Mouse (Mus musculus) MEL (cell line): Measurements from ENCODE around the gene Mum1. TPM values are rescaled to one million over a fixed set of nuclear protein-coding genes. Genes with fewer than 3 reads are reported as not detected.

ENCODE experiments used
- DNase-seq: peaks from one replicate; pipeline ENCODE4 v3.0.0; 2011; ENCODE audit warnings: low read depth, low spot score
- H3K27ac ChIP-seq: 2 replicates; pipeline ENCODE4 v1.5.1; 2012; ENCODE audit warnings: low read depth, mild to moderate bottlenecking, control low read depth, low read length, moderate library complexity; ENCODE audit not compliant: control insufficient read depth
- H3K27me3 ChIP-seq, 2 experiments: fragments of 150-350 bp in 1 of 2; sonication (generic) in 1 of 2; 2 replicates each; pipeline ENCODE4 v1.6.1; 2012; ENCODE audit warnings: low read length in 2 of 2, mild to moderate bottlenecking in 2 of 2, improper control_type of control experiment in 1 of 2, moderate library complexity in 1 of 2; ENCODE audit not compliant: insufficient read depth in 2 of 2, control insufficient read depth in 1 of 2
- H3K36me3 ChIP-seq, 2 experiments: 2 replicates each; pipeline ENCODE4 v1.6.1; 2012 to 2014; ENCODE audit warnings: low read length in 2 of 2, improper control_type of control experiment in 1 of 2, inconsistent platforms in 1 of 2, mild to moderate bottlenecking in 1 of 2; ENCODE audit not compliant: insufficient read depth in 2 of 2, control insufficient read depth in 1 of 2
- H3K4me1 ChIP-seq, 2 experiments: fragments of 150-350 bp in 1 of 2; sonication (generic) in 1 of 2; 2 replicates each; pipeline ENCODE4 v1.6.1; 2012; ENCODE audit warnings: low read length in 2 of 2, improper control_type of control experiment in 1 of 2, mild to moderate bottlenecking in 1 of 2; ENCODE audit not compliant: insufficient read depth in 2 of 2, control insufficient read depth in 1 of 2
- H3K4me3 ChIP-seq, 2 experiments: fragments of 150-350 bp in 1 of 2; sonication (generic) in 1 of 2; 2 replicates each; pipeline ENCODE4 v1.5.1; 2012; ENCODE audit warnings: low read depth in 2 of 2, low read length in 2 of 2, mild to moderate bottlenecking in 2 of 2, moderate library complexity in 2 of 2, control low read depth in 1 of 2, improper control_type of control experiment in 1 of 2; ENCODE audit not compliant: control insufficient read depth in 1 of 2, insufficient read depth in 1 of 2
- H3K79me2 ChIP-seq: 2 replicates; pipeline ENCODE4 v1.6.1; 2012; ENCODE audit warnings: mild to moderate bottlenecking, low read length, moderate library complexity; ENCODE audit not compliant: control insufficient read depth, poor library complexity, insufficient read depth
- H3K9ac ChIP-seq: 2 replicates; pipeline ENCODE4 v1.6.1; 2012; ENCODE audit warnings: low read depth, mild to moderate bottlenecking, control low read depth, low read length, moderate library complexity; ENCODE audit not compliant: control insufficient read depth, poor library complexity, severe bottlenecking
- H3K9me3 ChIP-seq: fragments of 150-350 bp; sonication (generic); replicated peaks from 2 replicates; pipeline ENCODE4 v1.6.1; 2012; ENCODE audit warnings: mild to moderate bottlenecking, low read length, improper control_type of control experiment, moderate library complexity; ENCODE audit not compliant: insufficient read depth
- CTCF ChIP-seq, 3 experiments: IDR thresholded peaks in 2 of 3; conservative IDR thresholded peaks in 1 of 3; 2 replicates each; pipeline ENCODE4 v1.5.1; 2011 to 2012; ENCODE audit warnings: low read length in 3 of 3, low read depth in 2 of 3, mild to moderate bottlenecking in 2 of 3, improper control_type of control experiment in 1 of 3, inconsistent platforms in 1 of 3, mixed read lengths in 1 of 3, moderate library complexity in 1 of 3; ENCODE audit not compliant: control insufficient read depth in 1 of 3, insufficient read depth in 1 of 3, poor library complexity in 1 of 3, severe bottlenecking in 1 of 3
- E2F4 ChIP-seq: IDR thresholded peaks from 2 replicates; pipeline ENCODE4 v1.6.1; 2011; ENCODE audit warnings: low read depth, low read length, improper control_type of control experiment, borderline replicate concordance
- ELF1 ChIP-seq: IDR thresholded peaks from 2 replicates; pipeline ENCODE4 v1.6.1; 2014; ENCODE audit warnings: low read depth, mild to moderate bottlenecking, inconsistent platforms, low read length, improper control_type of control experiment, moderate library complexity
- EP300 ChIP-seq, 2 experiments: IDR thresholded peaks; 2 replicates each; pipeline ENCODE4 v1.6.1; 2011; ENCODE audit warnings: improper control_type of control experiment in 2 of 2, low read length in 2 of 2, low read depth in 1 of 2, mild to moderate bottlenecking in 1 of 2
- ETS1 ChIP-seq: IDR thresholded peaks from 2 replicates; pipeline ENCODE4 v1.6.1; 2012; ENCODE audit warnings: low read depth, mild to moderate bottlenecking, inconsistent platforms, low read length, improper control_type of control experiment, moderate library complexity
- GABPA ChIP-seq: IDR thresholded peaks from 2 replicates; pipeline ENCODE4 v1.6.1; 2012; ENCODE audit warnings: low read depth, mild to moderate bottlenecking, inconsistent platforms, low read length, improper control_type of control experiment, moderate library complexity
- GATA1 ChIP-seq: IDR thresholded peaks from 2 replicates; pipeline ENCODE4 v1.6.1; 2011; ENCODE audit warnings: low read depth, low read length, improper control_type of control experiment
- MAFK ChIP-seq: IDR thresholded peaks from 2 replicates; pipeline ENCODE4 v1.6.1; 2011; ENCODE audit warnings: low read depth, mild to moderate bottlenecking, low read length, improper control_type of control experiment, borderline replicate concordance
- MAX ChIP-seq: IDR thresholded peaks from 2 replicates; pipeline ENCODE4 v1.6.1; 2011; ENCODE audit warnings: low read length, improper control_type of control experiment
- MYC ChIP-seq: IDR thresholded peaks from 2 replicates; pipeline ENCODE4 v1.6.1; 2011; ENCODE audit warnings: low read depth, mild to moderate bottlenecking, low read length, improper control_type of control experiment, moderate library complexity
- NELFE ChIP-seq: IDR thresholded peaks from 2 replicates; pipeline ENCODE4 v1.6.1; 2011; ENCODE audit warnings: low read depth, low read length, improper control_type of control experiment
- NRF1 ChIP-seq: IDR thresholded peaks from 2 replicates; pipeline ENCODE4 v1.6.1; 2014; ENCODE audit warnings: low read depth, mild to moderate bottlenecking, inconsistent platforms, low read length, improper control_type of control experiment, moderate library complexity; ENCODE audit not compliant: poor library complexity, insufficient read depth, severe bottlenecking
- POLR2A ChIP-seq, 2 experiments: IDR thresholded peaks; 2 replicates each; pipeline ENCODE4 v1.6.1; 2011 to 2012; ENCODE audit warnings: low read length in 2 of 2, mild to moderate bottlenecking in 2 of 2, control low read depth in 1 of 2, improper control_type of control experiment in 1 of 2, low read depth in 1 of 2, moderate library complexity in 1 of 2; ENCODE audit not compliant: control insufficient read depth in 1 of 2, insufficient read depth in 1 of 2, poor library complexity in 1 of 2
- SIN3A ChIP-seq: IDR thresholded peaks from 2 replicates; pipeline ENCODE4 v1.6.1; 2012; ENCODE audit warnings: low read length, improper control_type of control experiment, inconsistent platforms
- TAL1 ChIP-seq: IDR thresholded peaks from 2 replicates; pipeline ENCODE4 v1.6.1; 2012; ENCODE audit warnings: mild to moderate bottlenecking, inconsistent platforms, low read length, moderate library complexity, mixed read lengths
- TCF12 ChIP-seq: IDR thresholded peaks from 2 replicates; pipeline ENCODE4 v1.6.1; 2014; ENCODE audit warnings: low read depth, mild to moderate bottlenecking, inconsistent platforms, low read length, improper control_type of control experiment, moderate library complexity
- UBTF ChIP-seq: IDR thresholded peaks from 2 replicates; pipeline ENCODE4 v1.6.1; 2012; ENCODE audit warnings: low read depth, mild to moderate bottlenecking, inconsistent platforms, low read length, improper control_type of control experiment, moderate library complexity, borderline replicate concordance; ENCODE audit not compliant: insufficient read depth
- USF1 ChIP-seq: IDR thresholded peaks from 2 replicates; pipeline ENCODE4 v1.6.1; 2014; ENCODE audit warnings: low read depth, mild to moderate bottlenecking, inconsistent platforms, low read length, improper control_type of control experiment, moderate library complexity
- USF2 ChIP-seq, 2 experiments: IDR thresholded peaks; 2 replicates each; pipeline ENCODE4 v1.6.1; 2011 to 2012; ENCODE audit warnings: improper control_type of control experiment in 2 of 2, low read length in 2 of 2, borderline replicate concordance in 1 of 2, inconsistent platforms in 1 of 2, low read depth in 1 of 2, mild to moderate bottlenecking in 1 of 2; ENCODE audit not compliant: insufficient read depth in 1 of 2
- ZC3H11A ChIP-seq: IDR thresholded peaks from 2 replicates; pipeline ENCODE4 v1.6.1; 2012; ENCODE audit warnings: low read depth, mild to moderate bottlenecking, inconsistent platforms, low read length, improper control_type of control experiment
- ZKSCAN1 ChIP-seq: IDR thresholded peaks from 2 replicates; pipeline ENCODE4 v1.6.1; 2012; ENCODE audit warnings: low read depth, mild to moderate bottlenecking, inconsistent platforms, low read length, improper control_type of control experiment, moderate library complexity
- ZMIZ1 ChIP-seq: IDR thresholded peaks from 2 replicates; pipeline ENCODE4 v1.6.1; 2012; ENCODE audit warnings: low read depth, mild to moderate bottlenecking, inconsistent platforms, low read length, improper control_type of control experiment, moderate library complexity
- polyA plus RNA-seq, 2 experiments: library from polyadenylated mRNA; stranded (reverse) in 1 of 2; unstranded in 1 of 2; fragments of >175 nt in 1 of 2; fragments of >200 nt in 1 of 2; gene quantifications; 2 replicates each; pipeline versions ENCODE4 v1.2.1 to v1.2.4; 2012; ENCODE audit warnings: low replicate concordance in 2 of 2, low read depth in 1 of 2; ENCODE audit not compliant: insufficient read length in 2 of 2, insufficient read depth in 1 of 2, missing spikeins in 1 of 2
- total RNA-seq: library from RNA; depleted of rRNA; stranded (reverse); fragments of 300-350 nt; gene quantifications from 2 replicates; pipeline ENCODE4 v1.2.3, GENCODE M21; 2012

Gene Mum1
- total and polyA plus RNA-seq, 3 experiments = 34.0 to 55.2 (median 35.3) TPM

GRCm38 (mm10) chr10:80276238-80276637 is 50.0 kb downstream of the Mum1 start:
- Histone ChIP-seq H3K79me2 (peaks cover 24% of the 10 kb centered on the region), H3K27ac (no peak overlapping the region), H3K4me3 (no peak overlapping the region), H3K27me3 (no peaks in the 10 kb centered on the region), H3K36me3 (peaks cover 0 to 8% of the 10 kb centered on the region in 2 experiments; a peak in 2 of 4 replicates), H3K9ac (no peak overlapping the region), H3K9me3 (no peaks in the 10 kb centered on the region), H3K4me1 (no peaks in the 10 kb centered on the region)
- no peak for DNase-seq
- TF ChIP-seq SIN3A (no peak), E2F4 (no peak), TAL1 (no peak), POLR2A (IDR thresholded peaks at IDR 0.05; ENCODE audit: control insufficient read depth in 1 of 2, insufficient read depth in 1 of 2, low read depth in 1 of 2, low read length in 2 of 2, poor library complexity in 1 of 2) (no peak), USF1 (no peak), MAFK (no peak), ETS1 (no peak), USF2 (IDR thresholded peaks at IDR 0.05; ENCODE audit: borderline replicate concordance in 1 of 2, insufficient read depth in 1 of 2, low read depth in 1 of 2, low read length in 2 of 2) (no peak), ZMIZ1 (no peak), MAX (no peak), GATA1 (no peak), MYC (no peak), NELFE (no peak)

GRCm38 (mm10) chr10:80278390-80278789 is 52.2 kb downstream of the Mum1 start:
- Histone ChIP-seq H3K4me3 (no peak overlapping the region), H3K27ac (no peak overlapping the region), H3K4me1 (no peaks in the 10 kb centered on the region), H3K36me3 (peaks cover 0 to 8% of the 10 kb centered on the region in 2 experiments; a peak in 2 of 4 replicates), H3K79me2 (peaks cover 7% of the 10 kb centered on the region; the same call in 1 of the 2 replicates), H3K9me3 (no peaks in the 10 kb centered on the region), H3K27me3 (no peaks in the 10 kb centered on the region), H3K9ac (no peak overlapping the region)
- TF ChIP-seq MAX (no peak), CTCF (IDR thresholded peaks at IDR 0.05 in 2 of 3, conservative IDR thresholded peaks at IDR 0.05 in 1 of 3; ENCODE audit: control insufficient read depth in 1 of 3, insufficient read depth in 1 of 3, low read depth in 2 of 3, low read length in 3 of 3, poor library complexity in 1 of 3, severe bottlenecking in 1 of 3) (no peak), GABPA (no peak), USF2 (IDR thresholded peaks at IDR 0.05; ENCODE audit: borderline replicate concordance in 1 of 2, insufficient read depth in 1 of 2, low read depth in 1 of 2, low read length in 2 of 2) (no peak), ZC3H11A (no peak), MAFK (no peak), ETS1 (no peak), NELFE (no peak), EP300 (IDR thresholded peaks at IDR 0.05; ENCODE audit: low read depth in 1 of 2, low read length in 2 of 2) (no peak), ZKSCAN1 (no peak), ELF1 (no peak), UBTF (no peak), NRF1 (no peak), TCF12 (no peak)
- DNase-seq = no peak
